Mouse (Mus musculus) stomach, embryonic 14.5 days (tissue): ENCODE data around the gene Gm2022. TPM values are rescaled to one million over a fixed set of nuclear protein-coding genes. Genes with fewer than 3 reads are reported as not detected.
"Not testable (repeated sequence)": the region's sequence is repeated elsewhere in the genome, so short reads cannot be mapped to it uniquely, and the experiment has no call there.

Source experiments
- ATAC-seq: fragments of 200-750 bp; cut with Nextera tagmentation; 2 replicates; pipeline ENCODE4 v1.8.0; 2017; ENCODE audit warnings: low read depth, moderate TSS enrichment; ENCODE audit not compliant: insufficient number of reproducible peaks, insufficient read depth, low FRiP score
- H3K27ac ChIP-seq: fragments of 300-500 bp; sonication (generic); 2 replicates; pipeline ENCODE4 v1.5.1; 2014; ENCODE audit warnings: mild to moderate bottlenecking, low read length, moderate library complexity, mixed read lengths
- H3K27me3 ChIP-seq: fragments of 300-500 bp; sonication (generic); 2 replicates; pipeline ENCODE4 v1.6.1; 2014; ENCODE audit warnings: low read length, control low read depth, mixed read lengths; ENCODE audit not compliant: control insufficient read depth, insufficient read depth
- H3K36me3 ChIP-seq: fragments of 300-500 bp; sonication (generic); 2 replicates; pipeline ENCODE4 v1.6.1; 2014; ENCODE audit warnings: mild to moderate bottlenecking, control low read depth, low read length, moderate library complexity, mixed read lengths; ENCODE audit not compliant: control insufficient read depth, insufficient read depth
- H3K4me1 ChIP-seq: fragments of 300-500 bp; sonication (generic); 2 replicates; pipeline ENCODE4 v1.6.1; 2014; ENCODE audit warnings: low read length, control low read depth, mixed read lengths; ENCODE audit not compliant: control insufficient read depth, insufficient read depth
- H3K4me2 ChIP-seq: fragments of 300-500 bp; sonication (generic); replicated peaks from 2 replicates; pipeline ENCODE4 v1.6.1; 2014; ENCODE audit warnings: low read depth, low read length, control low read depth
- H3K4me3 ChIP-seq: fragments of 300-500 bp; sonication (generic); 2 replicates; pipeline ENCODE4 v1.5.1; 2014; ENCODE audit warnings: low read depth, low read length, control low read depth
- H3K9ac ChIP-seq: fragments of 300-500 bp; sonication (generic); replicated peaks from 2 replicates; pipeline ENCODE4 v1.6.1; 2014; ENCODE audit warnings: low read depth, mild to moderate bottlenecking, control low read depth, low read length, moderate library complexity, mixed read lengths
- H3K9me3 ChIP-seq: fragments of 300-500 bp; sonication (generic); 2 replicates; pipeline ENCODE4 v1.6.1; 2016; ENCODE audit warnings: low read depth, low read length, control low read depth; ENCODE audit not compliant: control insufficient read depth
- WGBS: fragments of 180-500 bp; shearing (Covaris S2); extraction: QIAGEN DNeasy Blood & Tissue Kit; methylation state at CpG from one replicate; pipeline ENCODE4 v1.1.7; 2014; 5-methylcytosine and 5-hydroxymethylcytosine counted together
- polyA plus RNA-seq: library from polyadenylated mRNA; unstranded; fragments of >200 nt; fragmentation: Nextera tagmentation; extraction: Ambion mirVana; gene quantifications from 2 replicates; pipeline ENCODE4 v1.2.1, GENCODE M21; 2014

Gm2022 gene
- not detected in 2 replicates for polyA plus RNA-seq

- H3K27ac ChIP-seq, H3K36me3 ChIP-seq, H3K9me3 ChIP-seq, H3K27me3 ChIP-seq, H3K4me2 ChIP-seq, ATAC-seq, H3K4me3 ChIP-seq, H3K9ac ChIP-seq, H3K4me1 ChIP-seq: not testable (repeated sequence)
- no CpG with 5 or more reads among the region's 1 CpGs for WGBS
Measured at GRCm38 (mm10) chr12:87895070-87895469, at the start of gene Gm2022. Gene Gm2022, plus strand, starts transcription at chr12:87895370.

- H3K4me2 ChIP-seq, H3K27ac ChIP-seq, H3K27me3 ChIP-seq, ATAC-seq, H3K9me3 ChIP-seq, H3K4me1 ChIP-seq, H3K9ac ChIP-seq, H3K4me3 ChIP-seq, H3K36me3 ChIP-seq: not testable (repeated sequence)
- WGBS = no CpG with 5 or more reads among the region's 2 CpGs
Measured at GRCm38 (mm10) chr12:87850657-87851056, 44.5 kb upstream of the Gm2022 start.

- H3K27me3 ChIP-seq, H3K4me2 ChIP-seq, H3K27ac ChIP-seq, H3K9me3 ChIP-seq, H3K9ac ChIP-seq, H3K4me1 ChIP-seq, ATAC-seq, H3K36me3 ChIP-seq, H3K4me3 ChIP-seq: not testable (repeated sequence)
- WGBS = 60% methylated on average over 1 of the region's 1 CpGs
Measured at GRCm38 (mm10) chr12:87856067-87856466, 39.1 kb upstream of the Gm2022 start.

- H3K27me3 ChIP-seq, ATAC-seq: not testable (repeated sequence)
- WGBS = 86% methylated on average over 23 of the region's 23 CpGs
Measured at GRCm38 (mm10) chr12:87861740-87862692, 33.2 kb upstream of the Gm2022 start.

GRCm38 (mm10) chr12:87863638-87864037 lies 31.5 kb upstream of the Gm2022 start:
- H3K27me3 ChIP-seq, ATAC-seq, H3K9ac ChIP-seq, H3K4me2 ChIP-seq, H3K27ac ChIP-seq, H3K4me1 ChIP-seq, H3K4me3 ChIP-seq, H3K36me3 ChIP-seq, H3K9me3 ChIP-seq: not testable (repeated sequence)
- WGBS = 90% methylated on average over 8 of the region's 11 CpGs

More at GRCm38 (mm10) chr12:87861740-87862692, 33.2 kb upstream of the Gm2022 start:
- not testable (repeated sequence) for H3K36me3 ChIP-seq, H3K4me3 ChIP-seq, H3K4me2 ChIP-seq, H3K4me1 ChIP-seq, H3K9me3 ChIP-seq, H3K9ac ChIP-seq, H3K27ac ChIP-seq

- 85% methylated on average over 2 of the region's 2 CpGs for WGBS
- not testable (repeated sequence) for H3K27me3 ChIP-seq, H3K4me1 ChIP-seq, H3K9me3 ChIP-seq, H3K36me3 ChIP-seq, H3K9ac ChIP-seq, H3K4me3 ChIP-seq, ATAC-seq, H3K4me2 ChIP-seq, H3K27ac ChIP-seq
Measured at GRCm38 (mm10) chr12:87864048-87864447, 31.1 kb upstream of the Gm2022 start.

GRCm38 (mm10) chr12:87873772-87874171 lies 21.4 kb upstream of the Gm2022 start, which contains the start of gene Gm2016:
Gene Gm2016, plus strand, starts transcription at chr12:87874072.
- not testable (repeated sequence) for H3K4me1 ChIP-seq, H3K4me3 ChIP-seq, H3K36me3 ChIP-seq, H3K27ac ChIP-seq, H3K4me2 ChIP-seq, H3K27me3 ChIP-seq, H3K9ac ChIP-seq, ATAC-seq, H3K9me3 ChIP-seq
- WGBS = 87% methylated on average over 5 of the region's 5 CpGs

GRCm38 (mm10) chr12:87919721-87920120 lies 24.6 kb downstream of the Gm2022 start, which contains the start of gene Gm2035:
Gene Gm2035, minus strand, starts transcription at chr12:87919857.
- not testable (repeated sequence) for H3K27ac ChIP-seq, ATAC-seq, H3K4me1 ChIP-seq, H3K9ac ChIP-seq, H3K4me3 ChIP-seq, H3K36me3 ChIP-seq, H3K4me2 ChIP-seq, H3K9me3 ChIP-seq, H3K27me3 ChIP-seq
- 76% methylated on average over 2 of the region's 2 CpGs for WGBS
